Mouse (Mus musculus) kidney, embryonic 14.5 days (tissue): ENCODE measurements around the gene Selenof. TPM values are rescaled to one million over a fixed set of nuclear protein-coding genes. Genes with fewer than 3 reads are reported as not detected.

Experiments used
- ATAC-seq: fragments of 200-750 bp; cut with Nextera tagmentation; 2 replicates; pipeline ENCODE4 v1.8.0; 2017; ENCODE audit warnings: moderate number of reproducible peaks, mild to moderate bottlenecking, moderate TSS enrichment, moderate library complexity; ENCODE audit not compliant: low FRiP score, low TSS enrichment
- H3K27ac ChIP-seq: fragments of 300-500 bp; sonication (generic); 2 replicates; pipeline ENCODE4 v1.5.1; 2014; ENCODE audit warnings: low read depth, mild to moderate bottlenecking, low read length, moderate library complexity, mixed read lengths
- H3K27me3 ChIP-seq: fragments of 300-500 bp; sonication (generic); 2 replicates; pipeline ENCODE4 v1.6.1; 2014; ENCODE audit warnings: mild to moderate bottlenecking, low read length; ENCODE audit not compliant: control insufficient read depth, insufficient read depth
- H3K36me3 ChIP-seq: fragments of 300-500 bp; sonication (generic); 2 replicates; pipeline ENCODE4 v1.6.1; 2014; ENCODE audit warnings: low read length, mixed read lengths; ENCODE audit not compliant: control insufficient read depth, insufficient read depth
- H3K4me1 ChIP-seq: fragments of 300-500 bp; sonication (generic); 2 replicates; pipeline ENCODE4 v1.6.1; 2014; ENCODE audit warnings: low read length, mixed read lengths; ENCODE audit not compliant: control insufficient read depth, insufficient read depth
- H3K4me2 ChIP-seq: fragments of 300-500 bp; sonication (generic); replicated peaks from 2 replicates; pipeline ENCODE4 v1.6.1; 2014; ENCODE audit warnings: low read depth, mild to moderate bottlenecking, low read length
- H3K4me3 ChIP-seq: fragments of 300-500 bp; sonication (generic); 2 replicates; pipeline ENCODE4 v1.5.1; 2014; ENCODE audit warnings: mild to moderate bottlenecking, low read length
- H3K9ac ChIP-seq: fragments of 300-500 bp; sonication (generic); 2 replicates; pipeline ENCODE4 v1.6.1; 2014; ENCODE audit warnings: low read depth, mild to moderate bottlenecking, low read length, moderate library complexity
- H3K9me3 ChIP-seq: fragments of 300-500 bp; sonication (generic); 2 replicates; pipeline ENCODE4 v1.6.1; 2016; ENCODE audit warnings: low read length; ENCODE audit not compliant: control insufficient read depth
- WGBS: fragments of 180-500 bp; shearing (Covaris S2); extraction: QIAGEN DNeasy Blood & Tissue Kit; methylation state at CpG from one replicate; pipeline ENCODE4 v1.1.7; 2014; 5-methylcytosine and 5-hydroxymethylcytosine counted together
- polyA plus RNA-seq: library from polyadenylated mRNA; unstranded; fragments of >200 nt; fragmentation: Nextera tagmentation; extraction: Ambion mirVana; gene quantifications from 2 replicates; pipeline ENCODE4 v1.2.1, GENCODE M21; 2014

The Selenof gene
- polyA plus RNA-seq, 1 experiment from 2014 or later = 515 TPM

DNA sequence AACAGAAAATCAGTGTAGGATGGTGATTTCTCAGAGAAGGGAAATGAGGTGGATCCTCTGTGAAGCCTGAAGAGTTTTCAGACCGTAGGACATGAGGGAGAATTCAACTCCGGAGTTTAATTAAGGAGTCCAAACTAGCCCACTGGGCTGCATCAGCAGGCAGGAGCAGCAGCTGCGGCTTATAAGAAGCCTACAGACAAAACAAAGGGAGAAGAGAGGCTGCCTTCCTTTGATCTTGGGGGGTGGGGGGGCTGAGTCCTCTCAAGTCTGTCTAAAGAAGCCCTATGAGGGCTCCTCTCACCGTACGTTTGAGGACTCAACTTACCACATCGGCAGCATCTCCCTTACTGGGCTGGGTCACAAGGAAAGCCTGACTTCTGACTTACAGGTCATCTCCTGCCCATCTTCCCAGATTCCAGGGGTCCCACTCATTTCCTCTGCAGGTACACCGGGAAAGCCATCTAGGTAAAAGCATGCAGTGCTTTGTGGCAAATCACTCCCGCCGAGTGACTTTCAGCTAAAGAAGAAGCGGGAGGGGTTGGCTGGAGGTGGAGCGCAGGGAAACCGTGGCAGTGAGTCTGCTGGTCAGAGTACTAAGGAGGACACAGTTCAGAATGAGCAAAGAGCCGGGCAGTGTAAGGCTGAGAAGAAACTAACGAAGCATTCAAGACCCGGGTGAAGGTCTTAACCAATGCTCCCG is 13.3 kb upstream of the Selenof start:
- H3K9me3 ChIP-seq = no peaks in the 10 kb centered on the region
- H3K4me3 ChIP-seq = peak overlapping the region; percentile 18; the same call in 1 of the 2 replicates
- no peak overlapping the region for H3K9ac ChIP-seq
- peak overlapping the region; percentile 36 for H3K4me2 ChIP-seq
- no peak overlapping the region for H3K27ac ChIP-seq
- H3K36me3 ChIP-seq = no peaks in the 10 kb centered on the region
- ATAC-seq = peak; percentile 63; the same call in 1 of the 2 replicates
- no peaks in the 10 kb centered on the region for H3K27me3 ChIP-seq
- H3K4me1 ChIP-seq = peaks cover 13% of the 10 kb centered on the region; the same call in 1 of the 2 replicates
- WGBS = 8% methylated on average over 16 of the region's 16 CpGs

DNA sequence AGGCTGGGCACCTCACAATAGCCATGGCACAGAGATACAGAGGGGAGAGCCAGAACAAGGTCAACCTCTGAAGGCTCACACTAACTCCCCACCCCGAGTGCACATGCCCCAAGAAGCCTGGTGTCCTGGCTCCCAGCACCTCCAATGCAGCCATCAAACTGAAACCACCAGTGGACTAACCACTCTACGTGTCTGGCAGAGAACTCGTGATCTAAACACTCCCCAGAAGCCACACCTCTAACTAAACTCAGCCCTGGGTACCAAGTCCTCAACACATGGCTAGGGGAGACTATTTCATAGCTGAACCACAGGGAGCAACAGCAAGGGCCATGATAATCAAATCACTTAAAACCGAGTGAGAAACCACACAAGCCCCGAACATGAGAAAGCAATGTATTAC is 11.8 kb upstream of the Selenof start:
- Histone ChIP-seq H3K4me3 (no peak overlapping the region), H3K9me3 (no peaks in the 10 kb centered on the region), H3K9ac (no peak overlapping the region), H3K27me3 (no peaks in the 10 kb centered on the region), H3K4me2 (no peak overlapping the region), H3K27ac (no peak overlapping the region), H3K36me3 (no peaks in the 10 kb centered on the region), H3K4me1 (peaks cover 13% of the 10 kb centered on the region; the same call in 1 of the 2 replicates)
- 60% methylated on average over 5 of the region's 5 CpGs for WGBS
- ATAC-seq = no peak

DNA sequence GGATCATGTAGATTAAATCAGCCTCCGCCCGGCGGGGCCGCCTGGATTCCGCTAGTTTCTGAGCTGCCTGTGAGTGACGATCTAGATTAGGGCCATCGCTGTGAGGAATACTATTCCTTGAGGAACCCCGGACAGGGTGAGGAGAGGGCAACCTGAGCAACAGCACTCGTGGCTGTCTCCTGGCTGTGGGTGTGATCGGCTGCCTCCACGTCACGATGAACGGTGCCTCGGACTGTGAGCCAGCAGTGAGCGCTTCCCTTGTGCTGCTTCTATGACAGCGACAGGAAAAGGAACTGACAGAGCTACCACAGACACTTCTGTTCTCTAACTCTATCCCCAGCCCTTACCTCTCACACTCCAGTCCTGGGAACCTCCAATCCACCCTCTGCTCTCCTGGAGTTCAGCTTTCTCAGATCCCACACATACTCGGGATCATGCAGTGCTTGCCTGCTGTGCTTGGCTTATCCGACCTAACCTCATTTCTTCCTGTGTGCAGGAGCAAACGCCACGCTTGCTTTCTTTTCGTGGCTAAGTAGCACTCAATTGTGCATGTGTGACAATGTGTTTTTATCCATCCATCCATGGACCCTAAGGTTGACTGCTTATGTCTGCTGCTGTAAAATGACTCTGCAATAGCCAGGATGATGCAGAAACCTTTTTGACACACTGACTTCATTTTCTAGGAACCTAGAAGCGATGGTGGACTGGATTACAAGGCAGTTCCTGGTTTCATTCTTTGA is 8.4 kb upstream of the Selenof start:
- Histone ChIP-seq H3K4me1 (peaks cover 12% of the 10 kb centered on the region; the same call in 1 of the 2 replicates), H3K9ac (no peak overlapping the region), H3K4me3 (no peak overlapping the region), H3K27ac (no peak overlapping the region), H3K27me3 (no peaks in the 10 kb centered on the region), H3K9me3 (no peaks in the 10 kb centered on the region), H3K4me2 (no peak overlapping the region), H3K36me3 (no peaks in the 10 kb centered on the region)
- peak; percentile 28; the same call in 1 of the 2 replicates for ATAC-seq
- 75% methylated on average over 22 of the region's 22 CpGs for WGBS

DNA sequence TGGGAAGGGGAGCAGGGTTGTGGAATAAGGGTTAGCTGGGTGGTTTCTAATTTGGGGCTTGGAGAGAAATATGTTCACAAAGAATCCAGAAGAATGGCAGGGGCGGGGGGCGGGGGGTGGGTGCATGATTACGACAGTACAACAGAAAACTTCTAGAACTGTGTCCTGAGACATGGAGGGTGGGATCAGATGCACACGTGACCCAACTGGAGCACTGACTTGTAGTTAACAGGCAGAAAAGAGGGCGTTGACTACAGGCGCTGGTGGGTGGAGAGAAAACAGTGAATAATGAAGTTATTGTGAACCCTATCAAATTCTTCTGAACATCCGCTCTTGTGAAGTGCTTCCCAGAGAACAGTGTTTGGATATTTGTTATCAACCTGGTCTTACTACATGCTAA is 6.2 kb upstream of the Selenof start:
- no peak for ATAC-seq
- Histone ChIP-seq H3K36me3 (no peaks in the 10 kb centered on the region), H3K27me3 (no peaks in the 10 kb centered on the region), H3K27ac (no peak overlapping the region), H3K4me2 (no peak overlapping the region), H3K9ac (no peak overlapping the region), H3K4me1 (0 out of 2 replicates have a peak, but pooled peaks cover 4% of the 10 kb centered on the region), H3K9me3 (no peaks in the 10 kb centered on the region), H3K4me3 (no peak overlapping the region)
- WGBS = 94% methylated on average over 7 of the region's 7 CpGs

DNA sequence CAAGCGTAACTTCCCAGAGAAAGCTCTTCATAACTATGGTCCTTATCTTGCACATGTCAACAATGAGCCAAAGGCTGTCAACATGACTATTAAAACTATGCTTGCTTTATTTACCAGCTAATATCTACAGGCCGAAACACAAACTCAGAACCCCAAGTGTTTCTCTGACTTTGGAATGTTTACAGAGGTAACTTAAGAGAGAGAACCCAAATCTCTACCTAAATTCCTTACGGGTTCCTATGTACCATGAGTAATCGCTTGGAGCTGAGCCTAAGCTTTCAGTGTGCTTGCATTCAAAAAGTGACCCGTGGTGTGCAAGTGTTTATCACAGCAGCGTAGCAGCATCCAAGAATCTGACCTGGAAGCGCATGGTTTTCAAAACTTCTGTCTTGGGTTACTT is 4.9 kb upstream of the Selenof start:
- no peak for ATAC-seq

DNA sequence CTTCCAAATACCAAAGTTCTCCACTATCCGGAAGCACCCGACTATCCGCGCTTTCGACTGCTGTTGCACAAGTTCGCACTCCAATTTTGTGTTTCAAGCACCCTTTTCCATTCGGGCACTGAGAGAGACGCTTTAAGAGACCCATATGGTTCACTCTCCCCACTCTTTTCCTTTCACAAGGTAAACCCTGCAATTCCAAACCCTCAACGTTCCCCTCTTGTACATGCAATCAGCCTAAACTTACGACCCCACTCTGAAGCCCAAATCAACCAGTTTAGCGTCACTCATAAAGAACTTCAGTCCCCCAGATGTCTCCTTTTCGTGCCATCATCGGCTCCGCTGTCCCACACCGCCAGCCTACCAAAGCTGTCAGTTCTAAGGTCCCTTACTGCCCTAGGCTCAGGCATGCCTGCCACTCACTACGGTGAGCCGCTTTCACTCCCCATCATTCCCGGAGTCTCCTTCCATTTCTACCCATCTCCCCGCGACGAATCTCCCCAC is 1.2 kb upstream of the Selenof start:
- Histone ChIP-seq H3K9me3 (no peaks in the 10 kb centered on the region), H3K9ac (peak overlapping the region; percentile 91), H3K4me2 (peak overlapping the region; percentile 93), H3K27me3 (no peaks in the 10 kb centered on the region), H3K36me3 (peaks cover 11% of the 10 kb centered on the region; the same call in 1 of the 2 replicates), H3K4me3 (peak overlapping the region; percentile 74), H3K4me1 (peaks cover 17% of the 10 kb centered on the region), H3K27ac (no peak overlapping the region)
- ATAC-seq = no peak
- under 1% methylated on average over 21 of the region's 21 CpGs for WGBS

More for the DNA sequence above, 4.9 kb upstream of the Selenof start:
- Histone ChIP-seq H3K4me3 (no peak overlapping the region), H3K27ac (no peak overlapping the region), H3K36me3 (no peaks in the 10 kb centered on the region), H3K27me3 (no peaks in the 10 kb centered on the region), H3K9me3 (no peaks in the 10 kb centered on the region), H3K4me2 (no peak overlapping the region), H3K9ac (no peak overlapping the region), H3K4me1 (0 out of 2 replicates have a peak, but pooled peaks cover 4% of the 10 kb centered on the region)
- 91% methylated on average over 7 of the region's 7 CpGs for WGBS

DNA sequence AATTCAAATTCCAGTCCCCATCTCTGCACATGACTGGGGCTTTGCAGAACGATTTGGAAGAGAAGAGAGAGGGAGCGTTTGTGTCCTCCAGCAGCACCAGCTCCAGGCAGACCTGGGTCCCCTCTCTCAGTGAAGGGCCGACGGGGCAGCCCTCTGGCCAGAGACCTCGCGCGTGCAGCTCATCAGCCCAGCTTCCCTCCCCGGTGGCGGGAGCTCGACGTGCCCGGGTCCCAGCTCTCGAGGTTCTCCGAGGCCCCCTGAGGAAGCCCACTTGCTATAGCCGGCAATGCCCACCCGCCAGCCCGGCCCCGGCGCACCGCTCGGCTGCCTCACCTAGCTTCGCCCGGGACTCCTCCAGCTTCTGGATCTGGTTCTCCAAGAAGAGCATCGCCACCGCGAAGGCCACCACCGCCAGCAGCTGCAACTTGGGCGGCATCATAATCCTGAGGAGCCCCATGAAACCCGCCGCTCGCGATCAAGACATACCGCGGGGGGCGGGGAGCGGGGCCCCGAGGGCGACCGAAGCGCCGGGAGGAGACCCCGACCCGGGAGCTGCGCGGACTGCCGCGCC is 618 bp upstream of the Selenof start:
- peak overlapping the region; percentile 72 for H3K27ac ChIP-seq
- peaks cover 17% of the 10 kb centered on the region; the same call in 1 of the 2 replicates for H3K36me3 ChIP-seq
- ATAC-seq = peak; percentile 34
- peak overlapping the region; percentile 91 for H3K9ac ChIP-seq
- peaks cover 17% of the 10 kb centered on the region for H3K4me1 ChIP-seq
- under 1% methylated on average over 39 of the region's 47 CpGs for WGBS
- H3K4me3 ChIP-seq = peak overlapping the region; percentile 74
- H3K4me2 ChIP-seq = peak overlapping the region; percentile 93
- H3K9me3 ChIP-seq = no peaks in the 10 kb centered on the region
- H3K27me3 ChIP-seq = no peaks in the 10 kb centered on the region

DNA sequence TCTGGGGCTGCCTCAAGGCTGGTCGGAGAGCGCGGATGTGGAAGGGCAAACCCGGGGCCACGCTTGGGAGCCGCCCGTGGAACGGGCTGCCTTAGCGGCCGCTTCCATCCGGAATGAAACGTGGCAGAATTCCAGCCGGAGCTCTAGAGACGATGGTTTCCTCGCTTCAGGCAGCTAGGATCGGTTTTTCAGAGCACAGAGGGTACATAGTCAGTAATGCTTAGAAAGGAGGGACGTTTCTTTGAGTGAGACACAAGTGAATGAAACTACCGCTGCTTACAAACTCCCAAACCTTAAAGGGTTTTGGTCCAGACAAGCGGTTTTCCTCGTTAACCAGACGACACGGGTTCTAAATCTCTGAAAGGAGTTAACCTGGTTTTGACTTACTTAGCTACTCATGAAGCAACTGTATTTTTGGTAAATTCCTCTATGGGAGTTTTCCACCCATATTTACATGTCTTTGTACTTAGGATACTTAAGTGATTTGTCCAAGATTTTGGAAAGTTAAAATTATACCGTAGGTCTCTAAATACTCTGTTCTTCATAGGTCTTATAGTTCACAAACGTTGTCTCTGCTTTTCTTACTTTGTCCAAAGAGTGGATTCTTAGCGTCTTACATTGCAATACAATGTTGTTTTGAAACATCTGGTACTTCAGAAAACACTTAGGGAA is 848 bp downstream of the Selenof start:
- H3K4me1 ChIP-seq = peaks cover 19% of the 10 kb centered on the region

More for the DNA sequence above, 848 bp downstream of the Selenof start:
- H3K9ac ChIP-seq = peak overlapping the region; percentile 76
- no peak for ATAC-seq
- no peaks in the 10 kb centered on the region for H3K27me3 ChIP-seq
- peak overlapping the region; percentile 46 for H3K4me2 ChIP-seq
- under 1% methylated on average over 25 of the region's 25 CpGs for WGBS
- H3K27ac ChIP-seq = peak overlapping the region; percentile 79
- H3K9me3 ChIP-seq = no peaks in the 10 kb centered on the region
- peaks cover 23% of the 10 kb centered on the region; the same call in 1 of the 2 replicates for H3K36me3 ChIP-seq
- peak overlapping the region; percentile 79 for H3K4me3 ChIP-seq
